Mouse (Mus musculus) common myeloid progenitor, adult 5-6 weeks (primary cell): ENCODE measurements around the gene 6030468B19Rik. TPM values are rescaled to one million over a fixed set of nuclear protein-coding genes. Genes with fewer than 3 reads are reported as not detected.
A peak's percentile ranks its signal among the peaks of the same experiment; 100 is the strongest.
"Not testable (repeated sequence)": the region's sequence is repeated elsewhere in the genome, so short reads cannot be mapped to it uniquely, and the experiment has no call there.

Source experiments
- ATAC-seq: replicated peaks from 2 replicates; pipeline ENCODE4 v1.8.0; 2016; ENCODE audit warnings: low read depth, mild to moderate bottlenecking, moderate TSS enrichment, inconsistent platforms; ENCODE audit not compliant: poor library complexity, severe bottlenecking
- total RNA-seq: library from RNA; stranded (forward); fragments of 200-1000, 187-1606 nt; gene quantifications from 2 replicates; pipeline ENCODE4 v1.2.3, GENCODE M21; 2017

The 6030468B19Rik gene
- total RNA-seq, 1 experiment from 2014 or later = 0.69 TPM

DNA sequence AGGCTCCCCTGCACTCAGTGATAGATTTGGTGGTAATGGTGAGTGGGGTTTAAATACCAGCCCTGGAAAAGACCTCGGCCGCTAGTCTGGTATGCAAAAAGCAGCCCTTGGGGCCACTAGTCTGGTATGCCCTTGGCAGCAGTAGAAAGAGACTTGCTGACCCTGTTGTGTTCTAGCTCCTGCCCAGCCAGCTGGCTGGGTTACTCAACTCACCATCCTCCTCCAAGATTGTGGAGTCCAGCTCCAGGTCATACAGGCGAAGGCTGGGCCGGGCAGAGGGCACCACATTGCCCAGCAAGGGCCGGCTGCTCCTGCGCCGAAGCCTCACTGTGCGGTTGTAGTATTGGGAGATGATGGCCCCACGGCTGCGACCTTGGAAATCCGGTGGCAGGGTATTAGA is 19.4 kb upstream of the 6030468B19Rik start:
- ATAC-seq = no peak

DNA sequence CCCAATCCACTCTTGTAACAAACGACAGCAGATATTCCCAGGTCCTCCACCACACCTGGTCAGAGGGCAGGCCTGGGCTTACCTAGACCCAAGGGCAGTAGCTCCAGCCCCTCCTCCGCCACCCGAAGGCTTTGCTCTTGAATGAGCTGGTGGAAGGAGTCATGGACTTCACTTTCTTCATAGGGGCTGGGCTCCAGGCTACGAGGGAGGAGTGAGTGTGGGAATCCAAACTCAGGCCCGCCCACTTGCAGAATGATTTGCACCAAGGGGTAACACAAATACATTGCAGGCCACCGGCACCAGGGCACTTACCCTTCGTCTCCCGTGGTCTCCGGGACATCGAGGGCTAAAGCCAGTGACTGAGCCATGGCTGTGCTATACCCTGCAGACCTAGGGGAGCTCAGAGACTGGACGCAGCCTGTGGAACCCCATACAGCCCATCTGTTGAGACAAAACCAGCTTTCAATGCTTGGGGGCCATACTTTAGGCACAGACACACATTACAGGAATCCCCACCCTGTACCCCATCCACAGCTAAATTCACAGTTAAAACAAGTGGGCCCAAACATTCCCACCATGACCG is 18.5 kb upstream of the 6030468B19Rik start:
- no peak for ATAC-seq

DNA sequence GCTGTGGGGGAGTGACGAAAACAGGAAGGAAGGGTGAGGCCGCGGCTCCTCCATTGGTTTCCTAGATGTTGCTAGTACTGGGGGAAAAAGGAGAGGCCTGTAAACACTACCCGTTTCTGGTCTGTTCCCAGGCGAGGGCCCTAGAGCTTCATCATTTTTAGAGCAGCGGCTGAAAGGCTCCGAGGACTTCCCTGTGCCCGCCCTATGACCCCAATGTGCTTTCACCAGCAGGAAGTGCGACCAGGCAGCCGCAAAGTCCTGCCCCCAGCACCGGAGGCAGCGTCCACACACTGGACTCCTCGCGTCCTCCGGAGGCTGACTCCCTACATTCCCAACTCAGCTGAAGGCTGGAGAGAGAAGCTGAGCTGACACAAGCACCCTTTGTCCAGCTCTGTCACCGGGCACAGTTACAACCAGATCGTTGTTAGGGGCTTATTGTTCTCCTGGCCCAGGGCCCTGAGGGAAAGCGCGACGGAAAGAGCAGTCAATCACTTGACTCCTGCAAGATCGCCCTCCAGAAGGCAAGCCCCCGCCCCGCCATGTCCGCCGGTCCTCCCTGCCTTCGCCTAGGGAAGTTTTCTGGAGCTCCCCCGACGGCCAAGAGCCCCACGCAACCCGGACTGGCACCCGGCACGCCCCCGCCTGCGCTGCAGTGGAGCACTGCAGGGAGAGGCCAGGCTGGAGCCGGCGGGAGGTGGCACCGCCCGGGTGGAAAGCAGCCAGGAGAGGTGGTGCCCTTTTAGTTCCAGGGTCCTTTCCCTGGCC is 17.8 kb upstream of the 6030468B19Rik start:
- peak; percentile 17 for ATAC-seq

DNA sequence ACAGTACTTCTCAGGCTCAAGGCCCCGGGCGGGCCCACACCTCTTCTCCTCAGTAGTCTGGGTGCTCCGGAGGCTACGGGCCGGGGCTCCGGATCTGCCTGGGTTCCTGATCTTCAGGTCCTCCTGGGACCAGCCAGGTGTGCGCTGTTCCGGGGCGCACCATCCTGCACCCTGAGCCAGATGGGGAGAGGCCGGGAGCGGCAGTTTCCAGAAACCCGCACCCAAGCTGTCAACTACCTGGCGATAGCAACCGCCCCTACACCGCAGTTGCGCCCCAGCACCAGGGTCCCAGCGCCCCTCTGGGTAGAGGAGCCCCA is 17.3 kb upstream of the 6030468B19Rik start:
- ATAC-seq = no peak

DNA sequence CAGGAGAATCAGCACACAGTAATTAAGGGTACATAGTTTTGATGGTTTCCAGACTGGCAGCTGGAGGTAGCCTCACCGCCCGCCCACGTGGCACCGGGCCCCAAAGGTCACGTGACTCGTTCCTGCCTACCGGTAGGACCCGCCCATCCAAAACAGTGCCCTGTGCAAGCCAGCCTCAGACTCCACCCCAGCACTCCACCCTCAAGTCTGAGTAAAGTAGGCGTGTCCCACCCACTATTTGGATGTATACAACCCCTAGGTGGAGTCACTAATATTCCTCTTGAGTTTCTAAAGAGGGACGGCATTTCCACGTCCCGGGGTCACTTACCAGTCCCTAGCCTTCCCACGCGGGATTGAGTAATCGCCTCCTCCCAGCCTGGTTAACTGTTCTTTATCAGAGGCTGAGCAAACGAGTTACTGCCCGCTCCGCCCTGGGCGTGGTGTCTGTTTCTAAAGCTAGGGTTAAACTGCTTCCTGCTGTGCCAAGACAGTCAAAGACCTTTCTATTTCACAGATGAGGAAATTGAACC is 16.8 kb upstream of the 6030468B19Rik start:
- peak; percentile 71 for ATAC-seq

DNA sequence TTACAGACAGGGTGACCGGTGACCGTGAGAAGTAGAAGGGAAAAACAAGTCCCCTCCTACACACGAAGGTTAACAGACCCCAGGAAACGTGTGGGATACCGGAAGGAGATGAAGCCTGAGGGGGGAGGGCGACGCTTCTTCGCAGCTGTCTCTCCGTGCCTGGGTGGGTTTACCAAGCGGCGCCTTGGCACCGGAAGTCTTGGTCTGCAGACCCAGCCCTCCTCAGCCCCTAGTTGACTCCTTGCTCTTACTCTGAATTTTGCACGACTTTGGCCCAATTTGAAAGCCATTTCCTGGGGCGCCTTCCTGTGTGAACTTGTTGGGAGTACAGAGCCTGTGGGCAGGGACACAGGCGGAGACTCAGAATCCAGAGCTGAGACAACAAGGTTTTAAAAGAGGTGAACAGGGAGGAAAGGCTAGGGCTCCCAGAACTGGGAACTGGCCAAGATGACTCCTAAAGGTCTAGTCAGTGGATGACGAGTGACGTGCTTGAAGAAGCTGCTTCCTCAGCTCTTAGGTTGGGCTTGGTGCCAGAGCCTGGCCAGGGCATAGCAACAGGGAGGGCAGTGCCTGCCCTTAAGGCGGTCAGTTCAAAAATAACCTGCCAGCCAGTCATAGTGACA is 16.1 kb upstream of the 6030468B19Rik start:
- ATAC-seq = no peak

DNA sequence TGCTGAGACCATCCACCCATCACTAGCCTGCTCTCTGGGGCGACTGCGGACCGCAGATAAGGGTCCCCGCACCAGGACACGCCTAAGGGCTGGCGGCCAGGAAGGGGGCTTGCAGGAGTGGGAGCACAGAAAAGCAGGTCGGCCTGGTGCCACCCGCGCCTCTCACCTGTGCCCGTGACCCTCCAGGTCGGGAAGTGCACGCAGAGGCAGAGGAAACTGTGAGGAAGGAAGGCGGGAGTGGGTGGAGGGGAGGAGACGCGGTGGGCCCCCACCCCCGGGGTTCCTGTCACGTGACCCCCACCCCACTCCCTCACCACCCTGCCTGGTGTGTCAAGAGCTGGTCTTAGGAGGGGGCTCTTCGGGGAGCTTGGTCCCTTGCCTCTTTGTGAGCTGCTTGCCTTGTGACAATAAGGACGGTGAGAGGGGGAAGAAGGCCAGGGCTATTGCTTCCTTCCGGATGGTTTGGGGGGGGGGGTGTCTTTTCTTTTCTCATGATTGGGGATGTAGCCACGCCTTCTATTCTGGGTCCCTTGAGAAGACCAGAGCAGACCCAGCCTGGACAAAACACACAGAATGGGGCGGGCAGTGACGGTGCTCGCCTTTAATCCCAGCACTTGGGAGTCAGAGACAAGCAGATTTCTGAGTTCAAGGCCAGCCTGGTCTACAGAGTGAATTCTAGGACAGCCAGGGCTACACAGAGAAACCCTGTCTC is 15.3 kb upstream of the 6030468B19Rik start, which contains the start of the genes Tmc8 and Tmc6:
Tmc8 (plus strand) TSS at position 84 of the 712 bp plus-strand sequence.
Tmc6 (minus strand) TSS at position 206 of the 712 bp plus-strand sequence.
- ATAC-seq = 0 out of 2 replicates have a peak, but pooled peaks have one; percentile 0

DNA sequence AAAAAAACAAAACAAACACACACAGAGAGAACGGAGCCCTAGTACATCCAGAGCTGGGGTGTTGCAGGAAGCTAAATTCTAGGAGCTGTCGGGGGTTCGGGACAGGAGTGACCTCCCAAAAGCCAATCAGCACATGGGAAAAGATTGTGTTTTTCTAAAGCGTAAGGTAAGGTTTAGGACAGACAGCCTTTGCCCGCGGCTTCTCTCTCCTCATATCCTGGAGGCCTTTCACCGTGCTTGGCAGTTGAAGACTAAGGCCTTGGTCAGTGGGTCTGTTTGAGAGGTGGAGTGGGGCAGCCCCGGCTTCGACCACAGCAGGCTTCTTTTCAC is 14.8 kb upstream of the 6030468B19Rik start:
- no peak for ATAC-seq

DNA sequence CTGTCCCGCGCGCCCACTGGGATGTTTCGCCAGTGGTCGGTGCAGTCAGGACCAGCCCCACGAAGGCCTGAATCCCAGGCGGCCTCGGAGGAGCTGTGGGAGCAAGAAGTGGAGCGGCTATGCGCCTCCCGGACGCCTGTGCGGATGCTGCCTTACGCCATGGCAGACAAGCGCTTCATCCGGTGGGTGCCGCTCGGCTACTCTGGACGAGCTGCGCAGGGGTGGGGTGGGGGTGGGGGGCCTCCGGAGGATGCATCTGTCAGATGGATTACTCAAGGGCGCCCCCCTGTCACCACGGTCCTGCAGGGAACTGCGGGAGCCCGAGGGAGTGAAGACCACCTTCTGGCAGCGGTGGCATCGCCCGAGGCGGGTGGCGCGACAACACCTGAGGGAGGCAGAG is 14.4 kb upstream of the 6030468B19Rik start:
- ATAC-seq = 0 out of 2 replicates have a peak, but pooled peaks have one; percentile 6

DNA sequence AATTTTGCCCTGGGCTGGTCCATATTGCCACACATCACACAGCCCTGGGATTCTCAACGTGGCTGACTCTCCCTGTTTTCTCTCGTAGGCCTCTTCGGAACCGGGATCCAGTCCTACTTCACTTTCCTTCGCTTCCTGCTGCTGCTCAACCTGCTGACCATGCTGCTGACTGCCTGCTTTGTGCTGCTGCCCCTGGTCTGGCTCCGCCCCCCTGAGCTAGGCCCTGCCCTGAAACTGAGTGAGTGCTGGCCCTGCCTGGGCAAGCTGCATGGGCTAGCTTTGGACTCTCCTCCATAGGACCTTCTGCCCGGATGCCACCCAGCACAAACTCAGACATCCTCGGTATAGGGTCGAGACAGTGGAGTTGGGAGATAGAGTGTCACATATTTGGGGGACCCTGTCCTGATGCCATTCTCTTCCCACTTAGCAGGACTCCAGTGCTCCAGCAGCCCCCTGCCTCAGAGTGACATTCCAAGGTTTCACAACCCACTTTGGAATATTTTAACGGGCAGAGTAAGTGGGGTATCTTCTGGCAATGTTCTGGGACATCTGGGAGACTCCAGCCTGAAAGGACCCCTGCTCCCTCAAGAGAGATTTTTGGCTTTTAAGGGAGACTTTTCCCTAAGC is 13.7 kb upstream of the 6030468B19Rik start:
- no peak for ATAC-seq

DNA sequence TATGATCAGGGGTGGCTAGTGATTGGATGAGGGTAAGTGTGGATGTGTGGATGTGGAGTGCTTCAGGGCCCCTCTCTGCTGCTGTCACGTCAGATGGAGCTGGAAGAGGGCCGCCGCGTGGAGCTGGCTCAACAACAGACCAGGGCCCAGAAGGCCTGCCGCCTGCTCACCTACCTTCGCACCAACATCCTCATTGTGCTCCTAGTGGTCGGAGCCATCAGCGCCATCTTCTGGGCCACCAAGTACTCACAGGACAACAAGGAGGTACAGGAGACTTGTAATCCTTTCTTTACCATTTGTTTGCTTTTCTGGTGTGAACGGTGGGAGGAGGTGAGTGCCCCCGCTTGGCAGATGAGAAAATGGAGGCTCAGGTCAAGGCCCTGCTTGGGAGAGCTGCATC is 11.2 kb upstream of the 6030468B19Rik start:
- ATAC-seq = peak; percentile 51

DNA sequence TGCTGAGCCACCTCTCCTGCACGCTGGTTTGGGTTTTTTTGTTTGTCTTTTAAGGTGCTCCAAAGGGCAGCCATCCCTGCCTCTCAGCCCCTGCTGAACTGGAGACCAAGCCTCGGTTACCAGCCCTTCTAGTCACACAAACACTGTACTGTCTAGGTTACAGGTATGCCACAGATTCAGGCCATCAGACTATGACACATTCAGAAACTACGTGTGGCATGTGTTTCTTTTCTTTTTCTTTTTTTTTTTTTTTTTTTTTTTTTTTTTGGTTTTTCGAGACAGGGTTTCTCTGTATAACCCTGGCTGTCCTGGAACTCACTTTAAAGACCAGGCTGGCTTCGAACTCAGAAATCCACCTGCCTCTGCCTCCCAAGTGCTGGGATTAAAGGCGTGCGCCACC is 9.0 kb upstream of the 6030468B19Rik start:
- not testable (repeated sequence) for ATAC-seq

DNA sequence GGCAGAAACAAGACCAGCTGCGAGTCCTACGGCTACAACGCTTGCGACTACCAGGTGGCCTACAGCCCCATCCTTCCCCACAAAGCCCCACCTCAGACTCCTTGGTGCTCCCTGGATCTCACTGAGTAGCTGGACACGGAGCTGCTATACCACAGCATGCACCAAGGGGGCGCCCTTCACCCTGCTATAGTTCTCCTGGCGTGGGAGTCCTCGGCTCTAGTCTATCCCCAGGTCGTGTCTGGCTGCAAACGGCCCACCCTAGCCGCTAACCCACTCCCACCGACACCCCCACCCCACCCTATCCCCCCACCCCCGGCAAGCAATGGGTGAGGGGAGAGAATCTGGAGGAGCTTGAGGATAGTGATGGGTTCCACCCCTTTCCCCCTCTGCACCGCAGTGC is 7.2 kb upstream of the 6030468B19Rik start:
- ATAC-seq = peak; percentile 58

DNA sequence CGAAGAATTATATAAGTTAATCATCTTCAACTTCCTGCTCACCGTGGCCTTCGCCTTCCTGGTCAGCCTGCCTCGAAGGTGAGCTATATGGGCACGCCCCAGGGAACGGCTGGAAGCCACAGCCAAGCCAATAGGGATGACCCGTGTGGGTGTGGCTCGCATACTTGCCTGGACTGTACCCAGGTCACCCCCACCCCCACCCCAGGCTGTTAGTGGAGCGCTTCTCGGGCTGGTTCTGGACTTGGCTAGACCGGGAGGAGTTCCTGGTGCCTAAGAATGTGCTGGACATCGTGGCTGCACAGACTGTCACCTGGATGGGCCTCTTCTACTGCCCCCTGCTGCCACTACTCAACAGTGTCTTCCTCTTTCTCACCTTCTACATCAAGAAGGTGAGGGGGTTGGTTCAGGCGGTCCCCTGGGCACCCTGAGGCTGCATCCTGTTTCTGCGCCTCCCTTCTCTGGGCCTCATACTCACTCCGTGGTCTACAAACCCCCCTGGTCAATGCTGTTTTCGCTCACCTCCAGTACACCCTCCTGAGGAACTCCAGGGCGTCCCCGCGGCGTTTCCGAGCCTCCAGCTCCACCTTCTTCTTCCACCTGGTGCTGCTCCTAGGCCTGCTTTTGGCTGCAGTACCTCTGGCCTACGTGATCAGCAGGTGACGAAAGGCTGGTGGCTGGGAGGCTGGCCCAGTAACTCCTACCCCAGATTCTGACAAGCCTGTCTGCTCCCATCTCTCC is 6.6 kb upstream of the 6030468B19Rik start:
- no peak for ATAC-seq

DNA sequence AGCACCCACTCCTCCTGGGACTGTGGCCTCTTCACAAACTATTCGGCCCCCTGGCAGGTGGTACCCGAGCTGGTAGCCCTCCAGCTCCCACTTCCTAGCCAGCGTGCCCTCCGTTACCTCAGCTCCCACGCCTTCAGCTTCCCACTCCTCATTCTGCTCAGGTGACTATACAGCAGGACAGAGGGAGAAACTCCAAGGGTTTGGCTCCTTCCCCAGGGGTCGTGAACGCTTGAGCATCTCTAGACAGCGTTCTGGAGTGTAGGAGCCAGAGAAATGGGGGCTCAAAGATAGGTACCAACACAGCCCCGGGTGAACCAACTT is 6.1 kb upstream of the 6030468B19Rik start:
- no peak for ATAC-seq

DNA sequence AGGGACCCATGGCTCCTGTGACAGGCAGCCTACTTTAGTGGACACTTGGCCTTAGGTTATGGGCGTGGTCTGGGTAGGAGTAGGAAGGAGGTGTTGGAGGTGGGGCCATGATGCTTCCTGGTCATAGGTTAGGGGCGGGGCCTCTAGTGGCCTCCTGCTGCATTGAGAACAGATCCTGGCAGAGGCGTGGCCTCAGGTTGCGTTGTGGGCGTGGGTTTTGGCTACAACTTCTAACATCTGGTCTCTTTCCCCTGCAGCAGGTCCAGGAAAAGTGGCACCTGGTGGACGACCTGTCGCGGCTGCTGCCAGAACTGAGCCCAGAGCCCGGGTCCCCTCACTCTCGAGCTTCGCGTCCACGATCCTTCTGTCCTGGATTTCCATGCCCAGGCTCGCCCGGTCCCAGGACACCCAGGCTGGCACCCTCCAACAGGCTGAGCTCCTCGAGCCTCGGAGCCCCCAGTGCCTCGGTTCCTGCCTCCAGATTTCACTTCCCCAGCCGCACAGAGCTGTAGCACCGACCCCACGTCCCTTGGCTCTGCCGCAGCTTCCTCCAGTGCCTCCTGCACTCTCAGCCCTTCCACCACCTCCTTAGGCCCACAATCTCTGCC is 5.1 kb upstream of the 6030468B19Rik start:
- ATAC-seq = peak; percentile 76

DNA sequence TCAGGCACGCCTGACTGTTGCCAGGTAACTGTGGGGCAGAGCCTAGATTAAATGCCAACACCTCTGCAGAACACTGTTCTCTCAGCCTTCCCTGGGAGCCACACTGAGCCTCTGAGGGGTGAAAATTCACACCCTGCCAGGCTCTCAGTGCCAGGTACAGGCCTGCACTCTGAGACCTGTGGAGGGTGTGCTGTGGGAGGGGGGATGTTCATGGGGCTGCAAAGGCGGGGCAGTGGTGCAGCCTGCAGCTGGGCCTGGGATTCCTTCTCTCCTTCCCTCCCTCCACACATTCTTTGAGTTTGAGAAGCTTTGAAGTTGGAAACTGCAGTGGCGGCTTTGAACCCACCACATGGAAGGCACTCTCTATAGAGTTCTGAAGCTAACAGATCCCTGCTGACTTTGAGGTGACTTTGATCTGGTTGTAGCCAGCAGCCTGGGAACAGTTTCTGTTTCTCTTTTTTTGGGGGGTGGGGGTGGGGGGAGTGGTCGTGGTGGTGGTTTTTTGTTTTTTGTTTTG is 3.4 kb upstream of the 6030468B19Rik start:
- ATAC-seq = no peak

DNA sequence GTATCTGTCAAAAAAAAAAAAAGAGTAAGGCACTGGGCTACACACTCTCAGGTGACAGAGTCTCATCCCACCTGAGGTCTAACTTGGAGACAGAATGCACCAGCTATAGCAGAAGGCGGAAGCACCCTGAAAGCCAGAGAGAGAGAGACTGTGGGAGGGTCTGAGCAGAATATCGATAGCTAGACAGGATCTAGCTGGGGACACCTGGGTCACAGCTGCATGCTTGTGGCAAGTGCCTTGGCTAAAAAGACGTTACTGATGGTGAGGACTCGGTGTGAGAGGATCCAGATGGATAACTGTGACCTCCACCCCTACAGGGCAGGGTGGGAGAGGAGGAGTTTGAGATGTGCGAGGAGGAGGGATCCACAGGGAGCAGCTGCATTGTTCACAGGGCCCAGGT is 506 bp upstream of the 6030468B19Rik start:
- no peak for ATAC-seq

DNA sequence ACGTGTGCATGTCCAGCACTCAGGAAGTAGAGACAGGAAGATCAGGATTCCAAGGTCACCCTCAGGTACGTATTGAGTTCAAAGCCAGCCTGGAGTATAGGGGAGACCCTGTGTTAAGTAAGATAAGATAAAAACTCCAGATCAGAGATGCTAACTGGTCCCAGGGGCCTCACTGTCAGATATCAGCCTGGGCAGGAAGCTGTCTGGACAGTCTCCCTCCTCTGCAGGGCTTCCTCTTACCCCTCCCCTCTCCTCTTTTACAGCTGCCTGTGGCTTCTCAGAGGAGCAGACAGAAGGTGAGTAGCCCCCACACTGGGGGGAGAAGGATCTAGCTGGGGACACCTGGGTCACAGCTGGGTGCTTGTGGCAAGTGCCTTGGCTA is 691 bp downstream of the 6030468B19Rik start:
- peak; percentile 48 for ATAC-seq
